Mouse (Mus musculus) adrenal gland, adult 2 months (tissue): ENCODE data around the gene Tbce. TPM values are rescaled to one million over a fixed set of nuclear protein-coding genes. Genes with fewer than 3 reads are reported as not detected.
"Not testable (repeated sequence)": the region's sequence is repeated elsewhere in the genome, so short reads cannot be mapped to it uniquely, and the experiment has no call there.

Source experiments
- DNase-seq: peaks from one replicate; pipeline ENCODE4 v3.0.0; 2021
- polyA plus RNA-seq: library from polyadenylated mRNA; depleted of rRNA; stranded (reverse); fragments of >200 nt; gene quantifications from 2 replicates; pipeline ENCODE4 v1.2.3, GENCODE M21; 2012
- total RNA-seq, 2 experiments: library from RNA; stranded (reverse); gene quantifications; 2 replicates each; pipeline ENCODE4 v1.2.3; 2021

Gene Tbce
- total and polyA plus RNA-seq, 3 experiments, result 5.4 to 45.3 (median 35.2) TPM

DNA sequence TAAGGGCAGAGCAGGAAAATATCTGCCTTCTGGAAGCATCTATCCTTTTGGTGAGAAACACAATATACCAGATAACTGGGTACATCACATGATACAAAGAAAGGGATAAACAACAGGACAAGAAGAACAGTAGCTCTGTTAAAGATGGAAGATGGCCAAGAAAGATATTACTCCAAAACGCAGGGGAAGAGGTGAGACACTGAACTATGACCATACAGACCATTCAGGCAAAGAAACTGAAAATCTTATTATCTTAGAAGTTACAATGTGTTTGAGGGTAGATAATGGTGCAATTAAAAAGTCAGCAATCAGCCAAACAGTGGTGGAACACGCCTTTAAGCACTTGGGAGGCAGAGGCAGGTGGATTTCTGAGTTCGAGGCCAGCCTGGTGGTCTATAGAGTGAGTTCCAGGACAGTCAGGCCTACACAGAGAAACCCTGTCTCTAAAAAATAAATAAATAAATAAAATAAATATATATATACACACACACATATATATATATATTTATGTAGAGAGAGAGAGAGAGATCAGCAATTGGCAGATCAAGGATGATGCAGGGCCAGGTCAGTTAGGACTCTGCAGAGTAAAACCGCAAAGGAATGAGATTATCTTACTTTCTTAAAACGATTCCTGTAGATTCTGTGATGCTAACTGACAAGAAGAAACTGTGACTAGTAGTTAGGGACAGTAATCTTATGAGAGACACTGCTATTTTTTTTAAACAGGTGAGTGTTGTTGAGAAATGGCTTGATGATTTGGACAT lies 5.9 kb downstream of the Tbce start:
- DNase-seq, result no peak

DNA sequence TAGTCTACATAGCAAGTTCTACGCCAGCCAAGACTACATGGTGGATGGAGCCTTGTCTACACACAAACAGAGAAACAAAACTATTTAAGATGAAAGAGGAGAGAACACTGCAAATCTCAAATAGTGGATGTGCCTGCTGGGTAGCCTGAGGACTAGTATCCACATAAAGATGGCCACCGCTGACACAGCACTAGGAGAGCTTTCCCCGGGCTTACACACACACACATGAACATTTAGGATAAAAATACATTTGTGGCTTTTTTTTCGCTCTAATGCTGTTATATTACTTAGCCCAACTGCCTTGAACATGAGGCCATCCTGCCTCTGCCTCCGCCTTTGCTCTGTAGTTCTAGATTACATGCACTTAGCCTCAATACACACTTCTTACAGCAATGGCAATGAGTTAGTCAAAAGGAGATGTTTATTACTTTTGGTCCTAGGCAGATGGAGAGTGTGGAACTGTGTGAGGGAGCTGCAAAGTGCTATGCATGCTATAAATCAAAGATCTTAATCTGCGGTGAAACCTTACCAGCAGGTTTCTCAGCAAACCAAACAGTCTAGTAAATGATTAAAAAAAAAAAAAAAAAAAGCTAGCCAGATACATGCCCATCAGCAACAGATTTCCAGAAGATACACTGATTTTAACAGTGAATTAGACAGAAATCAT lies 13.2 kb downstream of the Tbce start:
- DNase-seq, result no peak

DNA sequence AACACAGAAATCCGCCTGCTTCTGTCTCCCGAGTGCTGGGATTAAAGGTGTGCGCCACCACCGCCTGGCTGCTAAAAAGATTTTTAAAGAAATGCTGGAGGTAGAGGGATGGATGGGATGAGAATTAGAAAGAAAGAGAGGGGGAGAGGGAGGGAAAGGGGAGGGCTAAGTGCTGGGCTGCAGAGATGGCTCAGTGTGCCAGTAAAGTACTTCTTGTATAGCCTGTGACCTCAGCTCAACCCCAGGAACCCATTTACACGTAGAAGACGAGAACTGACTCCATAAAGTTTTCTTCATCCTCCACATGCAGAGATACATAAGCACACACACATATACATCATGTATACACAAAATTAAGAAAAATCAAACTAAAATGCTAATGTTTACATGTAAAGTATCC lies 13.9 kb downstream of the Tbce start:
- no peak for DNase-seq

DNA sequence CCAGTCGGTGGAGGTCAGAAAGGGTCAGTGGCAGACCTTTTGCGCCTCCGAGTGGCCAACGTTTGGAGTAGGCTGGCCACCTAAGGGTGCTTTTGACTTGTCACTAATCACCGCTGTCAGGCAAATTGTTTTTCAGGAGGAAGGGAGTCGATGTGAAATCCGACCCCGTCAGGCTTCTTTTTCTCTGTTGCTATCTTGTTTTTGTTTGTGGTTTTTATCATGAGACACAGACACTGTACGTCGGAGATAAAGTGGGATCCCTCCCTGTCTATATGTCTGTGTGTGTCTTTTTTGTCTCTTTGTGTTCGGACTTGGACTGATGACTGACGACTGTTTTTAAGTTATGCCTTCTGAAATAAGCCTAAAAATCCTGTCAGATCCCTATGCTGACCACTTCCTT lies 18.0 kb downstream of the Tbce start:
- DNase-seq, result not testable (repeated sequence)

DNA sequence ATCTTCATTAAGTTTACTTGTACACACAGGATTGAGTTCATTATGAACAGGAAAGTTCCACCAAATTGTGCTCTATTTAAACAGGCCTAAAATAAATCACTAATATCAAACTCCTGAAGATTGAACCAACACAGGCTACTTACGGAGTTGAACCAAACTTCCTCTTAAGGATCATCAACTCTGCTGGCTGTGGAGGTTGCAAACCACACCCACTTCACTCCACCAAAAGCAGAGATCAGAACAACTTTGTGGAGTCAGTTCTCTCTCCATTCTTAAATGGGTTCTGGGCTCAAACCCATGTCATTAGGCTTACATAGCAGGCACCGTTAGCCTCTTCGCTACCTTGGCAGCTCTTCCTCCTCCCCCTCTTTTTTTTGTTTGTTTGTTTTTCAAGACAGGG lies 20.6 kb downstream of the Tbce start:
- DNase-seq, result no peak

DNA sequence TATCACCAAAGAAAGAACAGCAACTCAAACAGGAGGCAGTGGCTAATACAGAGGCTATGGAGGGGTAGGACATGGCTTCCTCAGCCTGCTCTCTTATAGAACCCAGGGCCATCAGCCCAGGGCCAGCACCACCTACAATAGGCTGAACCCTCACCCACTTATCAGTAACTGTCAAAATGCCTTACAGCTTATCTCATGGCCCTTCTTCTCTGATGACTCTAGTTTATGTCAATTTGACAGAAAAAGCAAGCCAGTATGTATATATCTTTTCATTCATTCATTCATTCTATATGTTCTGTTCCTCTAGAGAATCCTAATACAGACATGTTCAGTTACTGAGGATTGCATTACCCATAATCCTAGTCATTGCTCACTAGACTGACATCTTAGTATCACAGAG lies 21.2 kb downstream of the Tbce start:
- DNase-seq, result no peak

DNA sequence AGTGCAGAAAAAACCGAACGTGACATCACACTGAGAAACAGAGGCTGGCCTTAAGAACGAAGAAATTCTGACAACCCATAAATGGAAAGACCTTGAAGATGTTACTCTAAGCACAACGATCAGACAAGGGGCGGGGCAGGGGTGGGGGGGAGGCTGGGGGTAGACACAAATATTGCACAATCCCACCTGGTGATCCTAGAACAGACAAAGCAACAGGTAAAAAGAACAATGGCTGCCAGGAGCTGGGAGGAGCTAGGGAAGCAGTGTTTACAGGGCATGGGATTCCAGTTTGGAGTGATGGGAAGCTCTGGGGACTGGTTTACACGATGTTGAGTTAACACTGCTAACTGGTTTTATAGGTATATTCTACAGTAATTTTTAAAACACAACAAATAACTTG lies 23.8 kb downstream of the Tbce start:
- DNase-seq, result no peak

DNA sequence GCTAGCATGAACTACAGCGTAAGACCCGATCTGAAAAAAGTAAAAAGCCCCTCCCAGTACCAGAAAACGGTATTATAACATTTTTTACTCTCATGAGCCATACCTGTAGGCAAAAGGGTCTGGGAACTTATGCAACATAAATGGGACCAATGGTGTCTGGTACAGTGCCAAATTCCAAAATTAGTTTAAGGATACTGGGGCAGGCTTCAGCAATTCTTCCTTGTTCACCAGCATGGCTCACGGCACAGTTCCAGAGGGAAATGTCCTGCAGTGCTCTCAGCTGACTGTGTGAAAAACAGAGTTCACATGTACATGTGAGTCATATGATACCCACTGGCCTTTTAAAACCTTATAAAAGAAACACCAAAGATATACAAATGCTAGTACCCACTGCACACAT lies 24.9 kb downstream of the Tbce start:
- no peak for DNase-seq

DNA sequence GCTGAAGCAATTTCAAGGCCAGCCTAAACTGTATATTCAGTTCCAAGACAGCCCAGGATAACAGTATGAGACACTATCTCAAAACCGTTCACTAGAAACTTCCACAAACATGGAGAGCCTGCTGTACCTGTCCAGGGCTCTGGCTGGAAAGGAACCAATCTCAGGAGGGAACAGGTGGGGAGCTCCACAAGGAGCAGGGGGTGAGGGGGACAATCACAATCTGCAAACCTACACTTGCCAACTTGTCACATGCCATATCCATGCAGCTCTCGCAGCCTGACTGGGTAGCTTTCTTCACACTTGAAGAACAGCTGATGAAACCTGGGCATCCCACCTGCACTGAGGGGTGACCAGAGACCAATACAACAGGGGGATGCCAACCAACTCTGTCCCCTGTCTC lies 25.4 kb downstream of the Tbce start:
- DNase-seq, result no peak

DNA sequence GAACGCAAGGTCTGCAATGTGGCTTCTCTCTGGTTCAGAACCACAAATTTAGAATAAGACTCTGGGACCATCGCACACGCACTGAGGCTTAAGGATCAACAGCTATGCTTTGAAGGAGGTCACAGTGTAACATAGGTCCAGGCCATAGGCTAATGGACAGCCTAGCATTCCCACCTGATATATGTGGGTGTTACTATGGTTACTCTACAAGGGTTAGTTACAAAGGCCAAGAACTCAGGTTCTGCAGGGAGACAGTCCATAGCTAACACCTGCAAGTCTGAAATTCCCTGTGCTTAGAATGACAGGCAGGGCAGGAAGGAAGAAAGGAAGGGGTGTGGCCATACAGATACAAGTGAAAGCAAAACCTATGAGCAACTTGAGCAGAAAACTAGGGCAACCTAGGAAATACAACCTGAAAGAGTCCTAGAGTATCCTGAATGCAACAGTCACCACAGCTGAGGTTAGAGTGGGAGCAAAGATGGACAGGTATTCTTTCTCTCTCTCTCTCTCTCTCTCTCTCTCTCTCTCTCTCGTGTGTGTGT lies 27.9 kb downstream of the Tbce start:
- no peak for DNase-seq

DNA sequence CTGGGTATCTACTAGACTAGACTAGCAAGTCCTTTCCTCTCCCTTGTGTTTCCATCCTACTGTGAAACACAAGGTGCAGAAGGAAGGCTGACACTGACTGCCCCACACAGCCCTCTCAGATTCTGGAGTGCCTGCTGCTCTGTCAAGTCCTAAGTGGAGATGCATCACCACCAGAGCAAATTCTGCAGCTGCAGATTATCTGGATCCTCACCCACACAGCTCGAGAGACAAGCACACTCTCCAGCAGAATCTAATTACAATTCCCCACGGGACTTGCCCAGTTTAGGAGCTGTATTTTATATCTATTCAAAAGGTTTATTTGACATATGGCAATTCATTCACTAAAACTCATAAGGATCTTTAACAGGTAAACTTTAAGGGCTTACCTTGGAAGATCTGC lies 33.4 kb downstream of the Tbce start:
- DNase-seq, result no peak

DNA sequence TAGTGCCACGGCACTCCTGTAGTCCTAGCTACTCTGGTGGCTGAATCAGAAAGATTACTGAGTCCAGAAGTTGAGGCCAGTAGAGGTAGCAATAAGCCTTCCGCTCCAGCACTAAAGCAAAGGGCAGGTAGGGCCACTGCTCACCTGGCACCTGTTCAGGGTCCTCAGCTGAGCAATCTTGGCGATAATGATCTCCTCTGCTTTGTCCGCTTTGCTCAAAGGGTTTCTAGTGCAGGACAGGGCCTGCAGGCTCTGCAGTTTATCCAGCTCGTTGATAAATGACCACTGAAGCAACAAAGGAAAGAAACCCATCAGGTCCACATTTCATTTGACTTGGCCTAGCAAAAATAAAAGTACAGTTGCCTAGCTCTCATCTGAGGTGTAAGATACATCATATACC lies 34.4 kb downstream of the Tbce start:
- DNase-seq, result no peak

DNA sequence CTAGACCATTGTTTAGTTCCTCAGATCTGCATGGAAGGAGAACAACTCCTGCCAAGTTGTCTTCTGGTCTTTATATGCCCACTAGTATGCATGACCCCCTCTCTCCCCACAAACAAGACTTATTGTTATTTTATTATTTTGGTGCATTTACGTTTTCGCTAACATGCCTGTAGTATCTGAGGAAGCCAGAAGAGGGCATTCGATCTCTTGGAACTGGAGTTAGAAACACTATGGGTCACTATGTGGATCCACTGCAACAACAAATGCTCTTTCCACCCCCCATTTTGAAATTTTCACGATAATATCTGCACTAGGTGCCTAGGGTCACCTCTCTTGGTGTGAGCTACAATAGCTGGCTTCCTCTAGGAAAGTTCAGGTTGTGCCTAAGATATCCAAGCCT lies 35.4 kb downstream of the Tbce start:
- peak; percentile 24 for DNase-seq

DNA sequence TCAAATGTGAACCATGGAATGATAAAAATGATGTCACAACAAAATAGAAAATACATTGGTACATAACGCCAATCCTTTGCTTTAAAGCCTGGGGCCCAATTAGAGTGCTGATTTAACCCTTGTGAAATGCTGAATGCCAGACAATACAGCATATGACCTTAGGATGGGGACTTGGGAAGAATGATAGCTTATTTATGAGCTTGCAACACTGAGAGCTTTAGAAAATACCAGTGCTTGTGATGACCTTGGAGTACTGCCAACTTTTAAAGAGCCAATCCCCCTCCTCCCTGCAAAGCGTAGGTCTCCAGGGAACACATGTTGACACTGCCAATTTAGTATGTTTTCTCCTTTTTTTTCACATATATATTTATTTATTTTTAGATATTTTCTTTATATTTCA lies 36.7 kb downstream of the Tbce start:
- DNase-seq, result peak; percentile 56

DNA sequence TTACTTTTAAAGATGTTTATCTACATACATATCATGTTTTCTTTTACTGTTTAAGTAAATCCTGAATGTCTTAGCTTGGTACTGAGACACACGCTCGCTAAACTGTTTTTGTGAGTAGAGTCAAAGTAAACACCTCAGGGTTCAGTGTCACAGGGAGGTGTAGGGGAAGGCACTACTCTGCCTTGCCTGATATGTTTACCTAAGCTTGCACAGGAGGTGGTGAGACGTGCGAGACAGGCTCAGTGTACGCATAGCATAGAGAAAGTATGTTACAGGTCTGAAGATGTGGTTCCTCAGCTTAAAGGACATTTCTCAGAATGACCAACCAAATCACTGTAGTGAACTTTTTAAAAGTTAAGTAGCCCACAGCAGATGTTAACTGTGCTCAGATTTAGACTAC lies 42.0 kb downstream of the Tbce start:
- DNase-seq, result no peak

DNA sequence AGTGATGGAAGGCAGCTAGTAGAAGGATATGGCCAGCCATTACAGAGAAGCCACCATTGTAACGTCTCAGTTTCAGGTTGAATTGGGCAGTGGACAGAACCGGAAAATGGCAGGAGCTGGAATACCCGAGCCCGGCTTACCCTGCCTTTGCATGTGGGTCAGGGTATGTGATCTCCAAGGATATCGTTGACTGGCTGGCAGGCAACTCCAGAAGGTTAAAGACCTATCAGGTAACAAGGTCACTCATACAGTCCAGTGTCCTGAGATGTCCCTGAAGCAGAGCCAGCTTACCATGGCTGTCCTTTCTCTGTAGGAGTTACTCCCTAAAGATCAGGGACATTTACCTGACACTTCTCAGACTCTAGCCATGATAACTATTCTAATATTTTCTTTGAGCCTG lies 44.4 kb downstream of the Tbce start:
- no peak for DNase-seq

DNA sequence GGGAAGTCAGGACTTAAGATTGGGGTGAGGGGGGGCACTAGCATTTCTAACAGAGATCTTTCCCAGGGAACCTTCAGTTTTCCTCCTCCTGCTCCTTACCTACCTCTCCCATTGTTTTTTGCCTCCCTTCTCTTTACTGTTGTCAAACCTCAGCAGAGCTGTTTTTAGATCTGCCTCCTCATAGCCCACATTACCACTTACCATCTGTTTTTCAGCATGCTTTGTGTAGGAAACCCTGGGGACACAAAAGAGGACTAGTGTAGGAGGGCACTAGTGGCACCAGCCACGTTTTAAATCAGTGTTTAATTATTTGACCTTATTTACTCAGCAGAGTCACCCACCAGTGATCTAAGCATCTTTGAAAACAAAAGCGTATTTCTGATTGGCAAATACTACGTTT lies 46.4 kb downstream of the Tbce start:
- no peak for DNase-seq

DNA sequence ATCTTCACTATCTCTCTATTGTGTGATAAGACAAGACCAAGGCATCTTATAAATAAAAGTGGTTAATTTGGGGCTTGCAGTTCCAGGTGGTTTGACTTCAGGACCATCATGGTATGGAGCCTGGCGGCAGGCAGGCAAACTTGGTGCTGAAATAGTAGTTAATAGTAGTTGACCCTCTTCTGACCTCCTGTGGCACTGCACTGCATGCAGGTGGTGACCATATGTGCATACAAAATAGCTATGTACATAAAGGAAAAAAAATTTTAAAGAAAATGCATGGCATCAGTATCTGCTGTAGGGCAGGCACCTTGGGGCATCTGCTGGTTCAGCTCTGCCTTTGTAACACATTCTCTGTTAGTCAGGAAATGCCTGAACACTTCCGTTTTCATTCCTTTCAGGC lies 49.0 kb downstream of the Tbce start:
- no peak for DNase-seq

DNA sequence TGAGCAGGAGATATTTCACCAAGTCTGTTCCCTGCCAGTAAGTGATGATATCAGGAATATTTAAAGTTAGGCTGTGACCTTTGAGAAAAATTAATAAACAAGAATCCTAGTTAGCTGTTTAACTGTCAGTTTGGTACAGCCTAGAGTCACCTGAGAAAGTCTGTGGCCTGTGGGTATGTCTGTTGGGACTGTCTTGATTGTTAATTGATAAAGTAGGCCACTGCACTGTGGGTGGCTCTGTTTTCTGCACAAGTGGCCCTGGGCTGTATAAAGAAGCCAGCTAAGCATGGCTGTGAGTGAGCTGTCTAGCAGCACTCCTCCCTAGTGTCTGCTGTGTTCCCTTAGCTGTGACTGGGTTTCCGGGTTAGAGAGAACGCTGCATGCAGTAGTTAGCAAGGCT lies 50.3 kb downstream of the Tbce start:
- DNase-seq, result no peak

DNA sequence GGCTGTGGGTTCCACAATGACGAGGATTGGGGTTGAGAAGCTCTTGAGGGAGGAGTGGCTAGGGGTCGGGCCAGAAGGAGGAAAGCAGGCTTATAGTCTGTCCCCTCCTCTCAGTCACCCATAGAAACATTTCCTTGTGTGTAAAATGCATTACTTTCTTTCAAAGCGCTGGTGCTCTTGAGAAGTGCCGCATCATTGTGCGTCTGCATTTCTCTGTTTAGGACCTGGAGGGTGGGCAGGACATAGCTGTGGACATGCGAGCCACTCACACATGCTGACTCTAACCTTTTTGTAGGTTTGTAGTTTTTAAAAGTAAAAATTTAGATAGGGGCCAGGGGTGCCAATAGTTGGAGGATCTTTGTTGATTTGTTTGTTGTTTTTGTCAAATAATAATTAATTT lies 55.9 kb downstream of the Tbce start:
- no peak for DNase-seq

DNA sequence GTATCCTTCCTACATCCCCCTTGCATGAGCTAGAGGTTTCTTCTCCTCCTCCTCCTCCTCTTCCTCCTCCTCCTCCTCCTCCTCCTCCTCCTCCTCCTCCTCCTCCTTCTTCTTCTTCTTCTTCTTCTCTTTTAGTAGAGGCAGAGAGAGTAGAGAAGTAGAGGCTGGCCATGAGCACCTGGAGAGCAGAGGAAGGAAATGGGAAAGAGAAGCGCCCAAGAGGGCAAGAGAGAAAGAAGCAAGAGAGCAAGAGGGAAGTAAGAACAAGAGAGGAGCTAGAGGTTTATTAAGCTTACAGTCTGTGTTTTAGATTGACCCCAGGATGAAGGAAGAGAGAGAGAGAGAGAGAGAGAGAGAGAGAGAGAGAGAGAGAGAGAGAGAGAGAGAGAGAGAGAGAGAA lies 57.6 kb downstream of the Tbce start:
- DNase-seq, result not testable (repeated sequence)

DNA sequence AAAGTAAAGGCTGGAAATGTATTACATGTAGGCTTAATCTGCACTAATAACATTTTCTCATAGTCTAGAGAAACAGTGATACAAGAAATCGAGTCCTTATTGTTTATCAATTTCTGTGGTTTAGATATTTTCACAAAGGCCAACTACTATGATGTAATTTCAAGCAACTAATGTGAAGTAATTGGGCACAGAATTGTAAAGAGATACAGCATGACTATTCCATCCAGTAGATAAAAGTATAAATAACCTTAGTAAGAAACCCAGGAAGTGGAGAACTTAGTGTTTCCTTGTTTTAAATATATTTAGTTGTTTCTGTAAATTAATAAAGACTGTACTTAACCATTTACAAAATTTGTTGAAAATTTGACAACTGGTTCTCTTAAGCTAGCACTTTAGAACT lies 69.6 kb downstream of the Tbce start:
- no peak for DNase-seq

DNA sequence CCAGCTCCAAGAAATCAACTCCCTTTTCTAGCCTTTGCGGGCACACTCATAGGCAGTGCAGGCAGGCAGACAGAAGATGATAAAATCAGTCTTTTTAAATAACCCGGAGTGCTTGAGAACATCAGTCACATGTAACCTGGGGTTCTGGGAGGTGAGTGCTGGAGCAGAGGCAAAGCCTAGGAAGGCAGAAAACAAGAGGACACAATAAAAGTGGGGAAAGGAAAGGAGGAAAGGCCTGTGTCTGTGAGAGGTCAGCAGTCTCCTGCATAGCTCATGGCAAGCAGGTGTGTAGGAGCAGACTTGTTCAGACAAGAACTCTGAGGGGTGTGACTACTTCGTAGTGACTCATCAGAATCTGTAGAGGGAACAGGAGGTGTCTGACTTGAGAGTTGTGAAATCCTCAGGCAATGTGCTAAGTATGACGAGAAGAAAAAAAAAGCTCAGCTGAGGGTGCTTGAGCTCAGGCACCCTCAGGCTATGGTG lies 70.8 kb downstream of the Tbce start:
- DNase-seq, result peak; percentile 21

DNA sequence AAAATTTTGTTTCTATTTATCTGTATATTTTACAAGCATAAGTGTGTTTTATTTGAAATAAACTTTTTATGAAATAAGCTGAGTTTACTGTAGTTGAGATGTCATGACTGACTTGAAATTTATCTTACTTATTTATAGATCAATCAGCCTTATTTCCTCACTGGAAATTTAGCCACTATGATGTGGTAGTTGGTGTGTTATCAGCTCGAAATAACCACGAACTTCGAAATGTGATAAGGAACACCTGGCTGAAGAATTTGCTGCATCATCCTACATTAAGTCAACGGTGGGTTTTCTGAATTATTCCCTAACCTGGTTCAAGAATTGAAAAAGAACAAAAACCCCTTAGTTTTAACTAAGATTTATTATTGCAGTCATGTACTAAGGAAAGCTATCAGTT lies 73.3 kb downstream of the Tbce start:
- DNase-seq, result no peak
